Mouse (Mus musculus) heart, adult 2 months (tissue): ENCODE data around the gene Sirt2. TPM values are rescaled to one million over a fixed set of nuclear protein-coding genes. Genes with fewer than 3 reads are reported as not detected.

Source experiments
- DNase-seq, 2 experiments: peaks; one replicate each; pipeline ENCODE4 v3.0.0; 2021
- H3K27ac ChIP-seq: fragments of 200-600 bp; 2 replicates; pipeline ENCODE4 v1.8.1; 2022
- H3K27me3 ChIP-seq: fragments of 200-500 bp; 2 replicates; pipeline ENCODE4 v1.6.1; 2012; ENCODE audit warnings: mild to moderate bottlenecking, low read length, inconsistent platforms, mixed read lengths; ENCODE audit not compliant: control insufficient read depth, insufficient read depth
- H3K36me3 ChIP-seq: fragments of 200-500 bp; 2 replicates; pipeline ENCODE4 v1.6.1; 2012; ENCODE audit warnings: low read length, inconsistent platforms; ENCODE audit not compliant: control insufficient read depth, insufficient read depth
- H3K4me1 ChIP-seq: fragments of 200-500 bp; 2 replicates; pipeline ENCODE4 v1.6.1; 2011; ENCODE audit warnings: low read length; ENCODE audit not compliant: control insufficient read depth, insufficient read depth
- H3K4me3 ChIP-seq: fragments of 200-600 bp; 2 replicates; pipeline ENCODE4 v1.8.1; 2022
- H3K79me2 ChIP-seq: fragments of 200-500 bp; replicated peaks from 2 replicates; pipeline ENCODE4 v1.6.1; 2012; ENCODE audit warnings: mild to moderate bottlenecking, inconsistent platforms, low read length, moderate library complexity, mixed read lengths; ENCODE audit not compliant: control insufficient read depth, insufficient read depth
- H3K9ac ChIP-seq: fragments of 200-500 bp; 2 replicates; pipeline ENCODE4 v1.6.1; 2012; ENCODE audit warnings: low read depth, mild to moderate bottlenecking, control low read depth, inconsistent platforms, low read length, mixed read lengths
- CTCF ChIP-seq: fragments of 200-600 bp; IDR thresholded peaks from 2 replicates; pipeline ENCODE4 v1.8.1; 2022; ENCODE audit warnings: antibody characterized with exemption, mild to moderate bottlenecking, moderate library complexity
- EP300 ChIP-seq: fragments of 200-500 bp; IDR thresholded peaks from 2 replicates; pipeline ENCODE4 v1.6.1; 2011; ENCODE audit warnings: low read depth, low read length, control low read depth; ENCODE audit not compliant: insufficient read depth
- POLR2A ChIP-seq: fragments of 200-500 bp; IDR thresholded peaks from 2 replicates; pipeline ENCODE4 v1.6.1; 2011; ENCODE audit warnings: mild to moderate bottlenecking, low read depth, low read length, control low read depth; ENCODE audit not compliant: insufficient read depth
- WGBS: fragments of 180-500 bp; shearing (Covaris S2); methylation state at CpG from one replicate; pipeline ENCODE4 v1.1.7; 2018; 5-methylcytosine and 5-hydroxymethylcytosine counted together
- intact Hi-C: fragments of 180-260 bp; cut with DNase I; formaldehyde crosslinking; loops from one replicate; pipeline ENCODE4 v1.15.1; 2025
- polyA plus RNA-seq: library from polyadenylated mRNA; depleted of rRNA; stranded (reverse); fragments of >200 nt; gene quantifications from 2 replicates; pipeline ENCODE4 v1.2.3, GENCODE M21; 2012
- total RNA-seq, 2 experiments: library from RNA; stranded (reverse); gene quantifications; 2 replicates each; pipeline ENCODE4 v1.2.3; 2021

The Sirt2 gene
- total and polyA plus RNA-seq, 3 experiments = 78.8 to 92.3 (median 82.9) TPM

DNA sequence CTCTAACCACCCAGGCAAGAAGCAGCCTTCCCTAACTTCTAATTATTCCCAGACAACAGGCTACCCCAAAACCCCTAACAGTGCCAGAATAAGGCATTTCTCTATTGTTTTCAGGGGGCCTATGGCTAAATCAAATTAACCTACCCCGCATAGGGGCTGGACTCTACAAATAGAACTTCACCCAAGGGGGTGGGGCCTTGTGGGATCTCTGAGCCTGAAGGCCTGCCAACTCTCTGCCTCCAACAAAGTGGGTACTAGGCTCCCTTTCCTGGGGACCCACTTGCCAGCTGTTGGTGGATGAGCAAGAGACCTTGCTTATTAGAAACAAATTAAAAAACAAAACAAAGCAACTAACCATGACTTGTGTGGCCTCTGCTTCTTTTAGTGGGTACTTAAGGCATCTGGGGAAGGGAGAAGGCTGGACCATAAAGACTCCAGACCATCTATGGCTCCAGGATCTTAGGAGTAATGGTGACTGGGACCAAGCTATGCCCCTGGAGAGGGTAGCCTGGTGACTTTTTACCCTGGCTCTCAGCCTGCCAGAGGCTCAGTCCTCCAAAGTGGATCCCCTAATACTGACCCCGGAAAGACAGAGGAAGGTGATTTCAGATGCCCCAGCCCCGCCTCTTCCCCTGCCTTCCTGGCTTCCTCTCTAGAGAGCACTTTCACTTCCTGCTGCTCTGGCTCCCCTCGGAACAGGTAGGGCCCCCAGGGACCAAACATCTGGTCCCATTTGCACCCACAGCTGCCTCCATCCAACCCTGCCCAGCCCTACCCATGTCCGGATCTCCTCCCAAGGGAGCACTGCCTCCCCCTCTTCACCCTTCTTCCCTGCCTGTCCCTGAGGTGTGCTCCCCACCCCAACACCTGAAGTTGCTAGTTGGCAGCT is 22.0 kb downstream of the Sirt2 start, which contains the start of gene Rinl:
Gene Rinl, plus strand, starts transcription at position 663 of the 889 bp plus-strand sequence.
- Histone ChIP-seq H3K36me3 (no peaks in the 10 kb centered on the region), H3K79me2 (no peaks in the 10 kb centered on the region), H3K9ac (no peak within 1 kb of the TSS; the same call in 1 of the 2 replicates), H3K27ac (no peak within 1 kb of the TSS), H3K27me3 (no peaks in the 10 kb centered on the region), H3K4me3 (no peak within 1 kb of the TSS), H3K4me1 (peaks cover 3% of the 10 kb centered on the region; the same call in 1 of the 2 replicates)
- intact Hi-C loops = no loop called here
- peak in 1 of 2 experiments; percentile 67 for DNase-seq
- TF ChIP-seq EP300 (no peak), CTCF (no peak), POLR2A (no peak)
- WGBS = 52% methylated on average over 5 of the region's 5 CpGs

DNA sequence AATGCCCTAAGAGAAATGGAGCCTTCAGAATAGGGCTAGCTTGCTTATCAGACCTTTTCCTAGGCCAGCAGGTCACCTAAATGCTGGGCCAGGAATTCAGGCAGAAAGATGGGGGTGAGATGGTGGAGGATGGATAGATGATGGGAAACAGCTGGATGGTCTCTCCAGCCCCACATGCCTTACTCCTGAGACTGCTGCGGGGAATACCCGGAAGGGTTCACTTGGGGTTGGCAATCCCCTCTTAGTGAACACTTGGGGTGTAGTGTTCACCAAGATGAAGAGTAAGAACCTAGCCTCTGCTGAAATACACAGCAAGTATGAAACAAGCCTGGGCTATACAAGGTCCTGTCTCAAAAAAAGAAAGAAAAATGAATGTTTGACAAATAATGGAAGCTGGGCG is 22.7 kb downstream of the Sirt2 start:
- Histone ChIP-seq H3K4me1 (peaks cover 3% of the 10 kb centered on the region; the same call in 1 of the 2 replicates), H3K27ac (no peak overlapping the region), H3K36me3 (no peaks in the 10 kb centered on the region), H3K79me2 (no peaks in the 10 kb centered on the region), H3K27me3 (no peaks in the 10 kb centered on the region), H3K4me3 (no peak overlapping the region), H3K9ac (no peak overlapping the region; the same call in 1 of the 2 replicates)
- TF ChIP-seq EP300 (no peak), POLR2A (no peak), CTCF (no peak)
- intact Hi-C loops = no loop called here
- 74% methylated on average over 3 of the region's 3 CpGs for WGBS
- no peak for DNase-seq

DNA sequence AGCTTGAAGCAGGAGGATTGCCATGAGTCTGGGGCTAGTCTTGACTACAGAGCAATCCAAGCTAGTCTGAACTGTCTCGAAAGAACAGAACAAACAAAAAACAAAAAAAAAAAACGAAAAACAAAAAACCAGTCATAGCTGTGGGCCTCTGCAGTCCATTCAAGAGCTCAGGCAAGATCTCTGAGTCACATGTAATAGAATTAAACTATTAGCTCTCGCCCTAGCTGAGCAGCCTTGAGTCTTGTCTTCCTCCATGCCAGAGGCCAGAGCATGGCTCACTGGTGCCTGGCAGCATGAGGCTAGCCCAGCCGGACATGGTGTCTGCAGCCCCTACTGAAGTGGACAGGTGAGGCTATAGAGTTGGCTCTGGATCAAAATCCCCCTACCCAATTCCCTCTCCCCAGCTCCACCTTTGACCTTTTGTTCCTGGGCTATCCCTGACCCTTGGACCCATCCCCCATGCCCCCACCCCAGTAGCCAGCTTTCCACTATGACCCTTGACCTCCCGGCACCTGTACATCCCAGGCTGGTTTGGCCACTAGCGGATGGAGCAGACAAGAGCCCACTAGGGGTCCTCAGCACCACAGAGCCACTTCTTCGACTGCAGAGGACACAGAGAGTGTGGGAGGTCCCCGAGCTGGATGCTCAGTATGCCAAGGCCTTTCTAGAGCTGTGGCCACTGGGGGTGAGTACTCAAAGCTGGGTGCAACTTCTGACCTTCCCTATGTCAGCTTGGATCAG is 23.7 kb downstream of the Sirt2 start:
- Histone ChIP-seq H3K4me3 (no peak overlapping the region), H3K9ac (no peak overlapping the region), H3K27me3 (no peaks in the 10 kb centered on the region), H3K4me1 (peaks cover 3% of the 10 kb centered on the region; the same call in 1 of the 2 replicates), H3K36me3 (no peaks in the 10 kb centered on the region), H3K79me2 (no peaks in the 10 kb centered on the region), H3K27ac (no peak overlapping the region)
- WGBS = 70% methylated on average over 8 of the region's 8 CpGs
- no peak for TF ChIP-seq EP300
- no peak for TF ChIP-seq POLR2A
- TF ChIP-seq CTCF = peak; percentile 34
- DNase-seq = no peak
- intact Hi-C loops = no loop called here

DNA sequence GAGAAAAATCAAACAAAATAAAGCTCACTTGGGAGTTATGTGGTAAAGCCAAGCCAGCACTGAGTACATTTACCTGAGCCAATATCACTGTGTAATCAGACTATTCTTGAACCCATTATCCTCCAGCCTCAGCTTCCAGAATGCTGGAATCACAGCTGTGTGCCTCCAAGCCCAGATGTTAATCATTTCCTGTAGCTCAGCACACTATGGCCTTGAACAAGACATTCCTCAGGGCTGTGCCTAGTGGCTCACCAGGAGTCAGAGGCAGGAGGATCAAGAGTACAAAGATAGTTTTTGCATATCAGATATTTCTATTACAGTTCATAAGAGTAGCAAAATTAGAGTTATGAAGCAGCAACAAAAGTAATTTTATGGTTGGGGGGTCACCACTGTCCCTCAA is 25.2 kb downstream of the Sirt2 start:
- H3K27ac ChIP-seq = no peak overlapping the region
- no peak overlapping the region for H3K9ac ChIP-seq
- intact Hi-C loops = no loop called here
- no peak for TF ChIP-seq CTCF
- TF ChIP-seq EP300 = no peak
- no peak for TF ChIP-seq POLR2A
- H3K79me2 ChIP-seq = no peaks in the 10 kb centered on the region
- no peak for DNase-seq
- H3K4me1 ChIP-seq = peaks cover 5% of the 10 kb centered on the region
- no peaks in the 10 kb centered on the region for H3K27me3 ChIP-seq
- H3K36me3 ChIP-seq = no peaks in the 10 kb centered on the region
- H3K4me3 ChIP-seq = no peak overlapping the region

DNA sequence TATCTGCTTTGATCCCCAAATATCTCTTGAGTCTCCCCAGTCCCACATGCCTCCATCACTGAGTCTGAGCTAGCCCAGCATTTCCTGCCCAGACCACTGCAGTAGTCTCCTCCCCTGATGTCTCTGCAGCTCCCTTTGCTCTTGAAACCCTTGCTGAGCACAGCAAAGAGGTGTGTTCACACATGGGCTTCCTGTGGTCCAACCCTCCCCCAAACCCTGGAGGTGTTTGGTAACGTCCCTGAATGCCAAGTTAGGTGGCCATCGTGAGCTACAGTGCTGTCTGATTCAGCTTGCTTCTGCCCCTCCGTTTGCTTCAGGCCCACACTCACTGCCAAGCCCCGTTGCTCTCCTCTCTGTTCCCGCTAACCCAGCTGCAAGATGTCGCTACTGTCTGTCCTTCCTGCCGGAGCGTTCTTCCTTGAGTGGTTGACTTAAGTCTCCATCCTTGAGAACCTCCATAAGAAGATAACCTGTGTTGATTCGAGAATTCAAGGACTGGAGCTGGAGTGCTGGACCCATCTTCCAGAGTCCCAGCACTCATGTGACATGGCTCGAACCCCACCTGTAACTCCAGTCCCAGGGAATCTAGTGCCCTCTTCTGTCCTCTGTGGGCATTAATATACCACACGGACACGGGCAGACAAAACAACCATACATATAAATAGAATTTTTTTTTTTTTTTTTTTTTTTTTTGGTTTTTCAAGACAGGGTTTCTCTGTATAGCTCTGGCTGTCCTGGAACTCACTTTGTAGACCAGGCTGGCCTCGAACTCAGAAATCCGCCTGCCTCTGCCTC is 26.1 kb downstream of the Sirt2 start:
- intact Hi-C loops = no loop called here
- no peaks in the 10 kb centered on the region for H3K27me3 ChIP-seq
- H3K4me3 ChIP-seq = no peak overlapping the region
- H3K79me2 ChIP-seq = no peaks in the 10 kb centered on the region
- TF ChIP-seq EP300 (no peak), POLR2A (no peak), CTCF (no peak)
- 74% methylated on average over 14 of the region's 14 CpGs for WGBS
- H3K9ac ChIP-seq = no peak overlapping the region
- no peaks in the 10 kb centered on the region for H3K36me3 ChIP-seq
- peaks cover 5% of the 10 kb centered on the region for H3K4me1 ChIP-seq
- no peak overlapping the region for H3K27ac ChIP-seq
- DNase-seq = no peak
